Mouse (Mus musculus): ENCODE data around the gene Acads.
"Not testable (repeated sequence)": the region's sequence is repeated elsewhere in the genome, so short reads cannot be mapped to it uniquely, and the experiment has no call there.

Acads gene

GRCm38 (mm10) chr5:115125211-115125871 lies 6.2 kb upstream of the Acads start:
- peak; percentile 76 to 80 for DNase-seq (ENCODE audit: low spot score in 2 of 2)

DNA sequence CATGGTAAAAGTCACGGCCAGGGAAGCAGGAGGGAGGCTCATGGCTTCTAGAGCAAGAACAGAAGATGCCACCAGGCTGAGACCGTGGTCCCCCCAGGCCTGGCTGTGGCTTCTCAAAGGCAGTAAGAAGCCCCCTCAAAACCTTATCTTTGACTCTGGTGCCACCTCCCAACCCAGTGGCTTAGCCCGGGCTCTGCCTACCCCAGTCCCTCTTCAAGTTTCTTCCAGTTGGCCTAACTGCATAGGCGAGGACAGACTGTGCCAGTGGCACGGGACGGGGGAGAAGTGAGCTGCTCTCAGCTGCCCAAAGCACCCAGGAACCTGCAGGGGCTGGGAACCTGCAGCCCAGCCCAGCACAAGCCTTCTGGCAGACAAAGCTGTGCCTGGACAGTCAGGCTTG lies 5.5 kb upstream of the Acads start:
- DNase-seq (ENCODE audit: low spot score in 2 of 2) = no peak

GRCm38 (mm10) chr5:115120978-115121377 lies 1.8 kb upstream of the Acads start:
- no peak for DNase-seq (ENCODE audit: low spot score in 2 of 2)

DNA sequence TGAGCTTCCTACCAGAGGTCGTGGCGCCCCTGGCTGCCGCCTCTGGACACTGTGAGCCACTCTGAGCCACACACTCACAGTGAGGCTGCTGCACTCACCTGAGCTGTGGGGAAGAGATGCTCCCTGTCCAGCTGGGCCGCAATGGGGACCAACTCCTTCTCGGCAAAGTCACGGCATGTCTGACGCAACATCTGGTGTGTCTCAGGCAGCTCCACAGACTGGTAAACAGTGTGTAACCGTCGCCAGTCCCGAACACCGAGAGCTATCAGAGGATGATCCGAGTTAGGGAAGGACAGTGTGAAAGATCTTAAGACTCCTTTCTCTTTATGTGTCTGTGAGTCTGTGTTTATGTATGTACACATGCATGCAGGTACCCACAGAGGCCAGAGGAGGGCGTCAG lies 1.7 kb downstream of the Acads start:
- no peak for DNase-seq (ENCODE audit: low spot score in 2 of 2)

- DNase-seq (ENCODE audit: low spot score in 2 of 2) = no peak
Observed at GRCm38 (mm10) chr5:115116426-115116825, 2.7 kb downstream of the Acads start.

DNA sequence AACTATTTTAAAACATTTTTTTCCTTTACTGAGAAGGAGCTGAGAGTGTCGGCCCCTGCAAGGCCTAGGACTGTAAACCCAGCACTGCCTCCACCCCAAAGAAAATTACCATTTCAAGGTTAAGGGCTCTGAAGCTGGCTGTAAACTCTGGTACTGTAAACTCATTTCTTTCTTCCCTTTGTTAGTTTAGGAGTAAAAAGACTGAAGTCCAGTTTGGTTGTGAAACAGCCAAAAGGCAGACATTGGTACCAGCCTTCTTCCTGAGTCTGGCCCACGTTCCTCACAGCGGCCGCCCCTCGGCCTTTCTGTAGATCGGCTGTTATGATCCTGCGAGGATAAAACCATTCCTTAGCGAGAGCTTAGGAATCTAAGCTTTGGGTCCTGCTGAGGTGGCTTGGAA lies 4.6 kb downstream of the Acads start:
- no peak for DNase-seq (ENCODE audit: low spot score in 2 of 2)

GRCm38 (mm10) chr5:115113244-115113643 lies 5.9 kb downstream of the Acads start:
- DNase-seq (ENCODE audit: low spot score in 2 of 2) = no peak

GRCm38 (mm10) chr5:115111156-115111555 lies 8.0 kb downstream of the Acads start:
- no peak for DNase-seq (ENCODE audit: low spot score in 2 of 2)

- not testable (repeated sequence) for DNase-seq (ENCODE audit: low spot score in 2 of 2)
Observed at GRCm38 (mm10) chr5:115103253-115103652, 15.9 kb downstream of the Acads start.

GRCm38 (mm10) chr5:115102231-115102630 lies 16.9 kb downstream of the Acads start:
- DNase-seq (ENCODE audit: low spot score in 2 of 2) = no peak

DNA sequence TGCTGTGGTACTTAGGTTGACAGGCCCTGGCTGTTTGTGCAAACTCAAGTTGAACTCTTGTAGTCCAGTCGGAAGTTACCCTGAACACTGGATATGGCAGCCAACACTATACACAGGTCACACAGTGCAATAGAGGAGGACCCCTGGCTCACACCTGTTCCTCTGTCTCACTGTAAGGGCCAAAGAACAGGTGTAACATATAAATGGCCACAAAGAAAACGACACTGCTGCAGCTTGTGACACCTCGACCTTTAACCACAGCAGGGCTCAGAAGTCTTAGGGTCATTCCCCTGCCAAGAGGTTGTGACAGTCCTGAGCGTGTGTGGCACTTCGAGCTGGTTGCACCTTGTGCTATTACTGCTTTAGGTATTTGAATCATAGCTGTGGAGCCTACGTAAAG lies 18.7 kb downstream of the Acads start:
- no peak for DNase-seq (ENCODE audit: low spot score in 2 of 2)

GRCm38 (mm10) chr5:115099991-115100390 lies 19.2 kb downstream of the Acads start:
- no peak for DNase-seq (ENCODE audit: low spot score in 2 of 2)

DNA sequence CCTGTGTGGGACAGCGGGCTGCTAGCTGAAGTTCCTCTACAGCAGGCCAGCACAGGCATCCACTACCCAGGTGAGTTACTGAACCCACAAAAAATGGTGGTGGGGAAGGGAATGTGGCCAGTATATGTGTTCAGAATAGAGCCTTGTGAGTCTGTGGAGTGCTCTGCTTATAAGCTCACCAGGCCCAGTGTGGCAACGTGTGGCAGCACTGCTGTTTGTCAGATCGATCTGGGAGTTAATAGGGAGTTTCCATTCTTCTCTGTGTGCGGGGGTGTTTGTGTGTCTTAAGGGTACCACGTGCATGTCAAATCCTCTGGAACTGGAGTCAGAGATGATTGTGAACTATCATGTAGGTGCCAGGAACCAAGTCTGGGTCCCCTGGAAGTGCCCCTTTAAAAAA lies 19.6 kb downstream of the Acads start:
- no peak for DNase-seq (ENCODE audit: low spot score in 2 of 2)

DNA sequence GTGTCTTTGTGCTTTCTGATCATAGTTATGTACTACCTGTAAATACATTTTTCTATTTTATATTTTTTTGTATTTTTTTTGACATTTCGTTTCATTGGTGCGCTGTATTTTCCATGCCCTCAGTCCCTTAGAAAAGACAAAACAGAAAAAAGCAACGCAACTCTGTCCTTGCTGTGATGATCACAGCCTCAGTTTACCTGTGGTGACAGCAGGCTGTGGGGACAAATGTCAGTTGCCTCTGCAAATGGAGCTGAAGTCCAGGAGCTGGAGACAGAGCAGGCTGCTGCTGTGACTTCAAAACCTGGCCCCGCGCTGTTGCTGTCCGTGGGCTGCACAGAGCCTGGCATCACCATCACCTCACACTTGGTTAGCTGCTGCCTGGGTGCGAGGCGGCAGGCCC lies 21.0 kb downstream of the Acads start, which contains the start of gene Gm10401:
TSS of gene Gm10401 (minus strand) at position 101 of the 400 bp plus-strand sequence.
- no peak for DNase-seq (ENCODE audit: low spot score in 2 of 2)

DNA sequence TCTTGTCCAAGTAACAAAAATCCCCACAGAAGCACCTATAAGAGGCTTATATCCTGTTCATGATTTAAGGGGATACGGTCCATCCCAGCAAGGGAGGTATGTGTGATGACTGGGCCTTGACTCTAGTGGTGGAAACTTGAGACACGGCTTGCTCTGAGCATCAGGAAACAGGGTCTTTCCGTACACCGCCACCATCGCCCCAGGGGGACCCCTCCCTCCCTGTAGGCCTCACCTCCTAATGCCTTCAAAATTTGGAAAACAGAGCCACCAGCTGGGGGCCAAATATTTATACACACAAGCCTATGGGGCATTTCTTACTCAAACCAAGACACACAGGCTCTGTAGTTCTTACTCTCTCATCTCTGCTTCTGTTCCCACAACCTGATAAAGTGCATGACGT lies 27.4 kb downstream of the Acads start:
- no peak for DNase-seq (ENCODE audit: low spot score in 2 of 2)

- DNase-seq (ENCODE audit: low spot score in 2 of 2) = no peak
Observed at GRCm38 (mm10) chr5:115091015-115091414, 28.1 kb downstream of the Acads start.

- no peak for DNase-seq (ENCODE audit: low spot score in 2 of 2)
Observed at GRCm38 (mm10) chr5:115089592-115090268, 29.4 kb downstream of the Acads start.

DNA sequence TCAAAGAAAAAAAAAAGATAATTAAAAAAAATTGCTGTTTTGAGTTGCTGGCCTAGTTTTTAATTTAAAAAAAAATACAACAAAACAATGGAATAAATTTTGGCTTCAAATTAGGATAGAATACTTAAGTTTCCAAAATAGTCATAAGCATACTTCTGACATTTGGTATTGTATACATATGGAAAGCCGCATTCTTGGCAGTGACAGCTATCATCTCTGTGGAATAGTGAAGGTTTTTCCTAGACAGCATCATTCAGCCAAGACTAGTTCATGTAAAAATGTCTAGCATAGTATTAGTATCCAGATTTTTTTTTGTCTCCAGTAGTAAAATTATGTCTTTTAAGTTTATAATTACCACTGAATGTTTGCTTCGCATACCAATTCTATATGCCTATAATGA lies 33.5 kb downstream of the Acads start:
- DNase-seq (ENCODE audit: low spot score in 2 of 2) = no peak

GRCm38 (mm10) chr5:115083492-115083891 lies 35.7 kb downstream of the Acads start:
- no peak for DNase-seq (ENCODE audit: low spot score in 2 of 2)

GRCm38 (mm10) chr5:115081636-115082035 lies 37.5 kb downstream of the Acads start:
- DNase-seq (ENCODE audit: low spot score in 2 of 2) = no peak

GRCm38 (mm10) chr5:115076144-115076901 lies 42.8 kb downstream of the Acads start:
- peak in 1 of 2 experiments; percentile 59 for DNase-seq (ENCODE audit: low spot score in 2 of 2)

- DNase-seq (ENCODE audit: low spot score in 2 of 2) = no peak
Observed at GRCm38 (mm10) chr5:115074749-115075148, 44.4 kb downstream of the Acads start.

- not testable (repeated sequence) for DNase-seq (ENCODE audit: low spot score in 2 of 2)
Observed at GRCm38 (mm10) chr5:115073306-115073705, 45.8 kb downstream of the Acads start.

All from frontal cortex, postnatal 14 days (tissue).